Mouse (Mus musculus): Measurements from ENCODE around the gene Cdh13. TPM values are rescaled to one million over a fixed set of nuclear protein-coding genes. Genes with fewer than 3 reads are reported as not detected.
A peak's percentile ranks its signal among the peaks of the same experiment; 100 is the strongest.

Gene Cdh13
- polyA plus RNA-seq, 1 experiment from 2014 or later = 62.2 TPM

- ATAC-seq = no peak
- H3K27me3 ChIP-seq = no peaks in the 10 kb centered on the region
- DNase-seq (ENCODE audit: low read depth, low spot score) = no peak
- TF ChIP-seq CTCF (IDR thresholded peaks at IDR 0.05) = no peak
- in situ Hi-C loops (cut with MboI; ENCODE audit: low pct_unique_long_range_greater_than_20kb) = no loop called here
- ChIA-PET POLR2A (no interaction called here), CTCF (no interaction called here)
These were observed 681.7 kb downstream of the Cdh13 start for GRCm38 (mm10) chr8:118965101-118965840.

GRCm38 (mm10) chr8:118968896-118969295, 685.4 kb downstream of the Cdh13 start:
- POLR2A ChIA-PET = no interaction called here
- no peak for TF ChIP-seq CTCF (IDR thresholded peaks at IDR 0.05)
- no peak for ATAC-seq
- CTCF ChIA-PET = no interaction called here
- DNase-seq (ENCODE audit: low read depth, low spot score) = no peak
- no peaks in the 10 kb centered on the region for H3K27me3 ChIP-seq
- in situ Hi-C loops (cut with MboI; ENCODE audit: low pct_unique_long_range_greater_than_20kb) = no loop called here

- peak; percentile 74 for TF ChIP-seq CTCF (IDR thresholded peaks at IDR 0.05)
- H3K27me3 ChIP-seq = no peaks in the 10 kb centered on the region
- DNase-seq (ENCODE audit: low read depth, low spot score) (no peak), ATAC-seq (no peak)
- in situ Hi-C loops (cut with MboI; ENCODE audit: low pct_unique_long_range_greater_than_20kb) = no loop called here
- POLR2A ChIA-PET = no interaction called here
- CTCF ChIA-PET = no interaction called here
These were observed 696.3 kb downstream of the Cdh13 start for GRCm38 (mm10) chr8:118979800-118980199.

- in situ Hi-C loops (cut with MboI; ENCODE audit: low pct_unique_long_range_greater_than_20kb) = no loop called here
- POLR2A ChIA-PET = interaction anchor here (0.6 kb wide), 1 partner anchor 268 kb away, joined by 3 read pairs; no protein-coding TSS in a partner anchor
- ATAC-seq = no peak
- CTCF ChIA-PET = no interaction called here
- no peaks in the 10 kb centered on the region for H3K27me3 ChIP-seq
- DNase-seq (ENCODE audit: low read depth, low spot score) = no peak
- TF ChIP-seq CTCF (IDR thresholded peaks at IDR 0.05) = no peak
These were observed 700.2 kb downstream of the Cdh13 start for GRCm38 (mm10) chr8:118983724-118984123.

GRCm38 (mm10) chr8:118986796-118987195, 703.3 kb downstream of the Cdh13 start:
- CTCF ChIA-PET = no interaction called here
- no peak for TF ChIP-seq CTCF (IDR thresholded peaks at IDR 0.05)
- H3K27me3 ChIP-seq = no peaks in the 10 kb centered on the region
- in situ Hi-C loops (cut with MboI; ENCODE audit: low pct_unique_long_range_greater_than_20kb) = no loop called here
- no peak for ATAC-seq
- POLR2A ChIA-PET = no interaction called here
- no peak for DNase-seq (ENCODE audit: low read depth, low spot score)

- POLR2A ChIA-PET = interaction anchor here (0.6 kb wide), 1 partner anchor 109 kb away, joined by 3 read pairs; no protein-coding TSS in a partner anchor
- DNase-seq (ENCODE audit: low read depth, low spot score) = no peak
- no peak for ATAC-seq
- H3K27me3 ChIP-seq = no peaks in the 10 kb centered on the region
- in situ Hi-C loops (cut with MboI; ENCODE audit: low pct_unique_long_range_greater_than_20kb) = no loop called here
- TF ChIP-seq CTCF (IDR thresholded peaks at IDR 0.05) = no peak
- CTCF ChIA-PET = no interaction called here
These were observed 712.2 kb downstream of the Cdh13 start for GRCm38 (mm10) chr8:118995641-118996188.

GRCm38 (mm10) chr8:119000595-119000994, 717.1 kb downstream of the Cdh13 start:
- H3K27me3 ChIP-seq = no peaks in the 10 kb centered on the region
- POLR2A ChIA-PET = interaction anchor here (0.5 kb wide), 1 partner anchor 716 kb away, joined by 5 read pairs; no protein-coding TSS in a partner anchor
- CTCF ChIA-PET = interaction anchor here (1.6 kb wide), 1 partner anchor 10 kb away, joined by 4 read pairs; no protein-coding TSS in a partner anchor
- DNase-seq (ENCODE audit: low read depth, low spot score) (no peak), ATAC-seq (no peak)
- no peak for TF ChIP-seq CTCF (IDR thresholded peaks at IDR 0.05)
- in situ Hi-C loops (cut with MboI; ENCODE audit: low pct_unique_long_range_greater_than_20kb) = no loop called here

- TF ChIP-seq CTCF (IDR thresholded peaks at IDR 0.05) = no peak
- in situ Hi-C loops (cut with MboI; ENCODE audit: low pct_unique_long_range_greater_than_20kb) = no loop called here
- ChIA-PET CTCF (no interaction called here), POLR2A (no interaction called here)
- H3K27me3 ChIP-seq = no peaks in the 10 kb centered on the region
- ATAC-seq = no peak
- no peak for DNase-seq (ENCODE audit: low read depth, low spot score)
These were observed 721.3 kb downstream of the Cdh13 start for GRCm38 (mm10) chr8:119004821-119005220.

- ChIA-PET CTCF (no interaction called here), POLR2A (no interaction called here)
- no peak for ATAC-seq
- no peak for DNase-seq (ENCODE audit: low read depth, low spot score)
- TF ChIP-seq CTCF (IDR thresholded peaks at IDR 0.05) = no peak
- H3K27me3 ChIP-seq = no peaks in the 10 kb centered on the region
- in situ Hi-C loops (cut with MboI; ENCODE audit: low pct_unique_long_range_greater_than_20kb) = no loop called here
These were observed 735.1 kb downstream of the Cdh13 start for GRCm38 (mm10) chr8:119018675-119019074.

- ATAC-seq (no peak), DNase-seq (ENCODE audit: low read depth, low spot score) (no peak)
These were observed 737.2 kb downstream of the Cdh13 start for GRCm38 (mm10) chr8:119020781-119021180.

GRCm38 (mm10) chr8:119021478-119021877, 737.9 kb downstream of the Cdh13 start:
- POLR2A ChIA-PET = no interaction called here
- TF ChIP-seq CTCF (IDR thresholded peaks at IDR 0.05) = no peak
- in situ Hi-C loops (cut with MboI; ENCODE audit: low pct_unique_long_range_greater_than_20kb) = no loop called here

More at GRCm38 (mm10) chr8:119020781-119021180, 737.2 kb downstream of the Cdh13 start:
- CTCF ChIA-PET = no interaction called here
- no peaks in the 10 kb centered on the region for H3K27me3 ChIP-seq
- in situ Hi-C loops (cut with MboI; ENCODE audit: low pct_unique_long_range_greater_than_20kb) = no loop called here
- POLR2A ChIA-PET = no interaction called here
- TF ChIP-seq CTCF (IDR thresholded peaks at IDR 0.05) = no peak

More at GRCm38 (mm10) chr8:119021478-119021877, 737.9 kb downstream of the Cdh13 start:
- no peak for ATAC-seq
- DNase-seq (ENCODE audit: low read depth, low spot score) = no peak
- no peaks in the 10 kb centered on the region for H3K27me3 ChIP-seq
- CTCF ChIA-PET = no interaction called here
